Mouse (Mus musculus) frontal cortex, adult 2 months (tissue): ENCODE measurements at regions not wholly inside any gene's neighbourhood (a gene's known extent, or its start where the extent isn't known, plus 50 kb on each side); places are given as distances from the start of the nearest gene placed in this dataset.

Source experiments
- DNase-seq, 2 experiments: peaks; one replicate each; pipeline ENCODE4 v3.0.0; 2022; ENCODE audit warnings: low spot score in 1 of 2; ENCODE audit errors: extremely low spot score in 1 of 2

GRCm38 (mm10) chr3:148462791-148463190 is 527.6 kb downstream of the Adgrl2 start:
- DNase-seq = peak in 1 of 2 experiments; percentile 26

GRCm38 (mm10) chr3:148448888-148449287 is 541.5 kb downstream of the Adgrl2 start:
- DNase-seq = no peak

- no peak for DNase-seq
Measured at GRCm38 (mm10) chr3:148448465-148448864, 541.9 kb downstream of the Adgrl2 start.

- DNase-seq = no peak
Measured at GRCm38 (mm10) chr3:148446845-148447244, 543.5 kb downstream of the Adgrl2 start.

- DNase-seq = no peak
Measured at GRCm38 (mm10) chr3:148443012-148443411, 547.3 kb downstream of the Adgrl2 start.

- DNase-seq = no peak
Measured at GRCm38 (mm10) chr3:148434033-148434432, 556.3 kb downstream of the Adgrl2 start.

GRCm38 (mm10) chr3:148429012-148429865 is 561.1 kb downstream of the Adgrl2 start:
- peak in 1 of 2 experiments; percentile 7 for DNase-seq

GRCm38 (mm10) chr3:148424089-148424488 is 566.3 kb downstream of the Adgrl2 start:
- DNase-seq = no peak

- DNase-seq = no peak
Measured at GRCm38 (mm10) chr3:148423383-148423782, 567.0 kb downstream of the Adgrl2 start.

GRCm38 (mm10) chr3:148422720-148423119 is 567.6 kb downstream of the Adgrl2 start:
- DNase-seq = no peak

- no peak for DNase-seq
Measured at GRCm38 (mm10) chr3:148422205-148422604, 568.1 kb downstream of the Adgrl2 start.

- no peak for DNase-seq
Measured at GRCm38 (mm10) chr3:148420303-148420702, 570.1 kb downstream of the Adgrl2 start.

- no peak for DNase-seq
Measured at GRCm38 (mm10) chr3:148419462-148420074, 570.8 kb downstream of the Adgrl2 start.

- no peak for DNase-seq
Measured at GRCm38 (mm10) chr3:148418067-148418466, 572.3 kb downstream of the Adgrl2 start.

GRCm38 (mm10) chr3:148415443-148415842 is 574.9 kb downstream of the Adgrl2 start:
- no peak for DNase-seq

GRCm38 (mm10) chr3:148413027-148413426 is 577.3 kb downstream of the Adgrl2 start:
- no peak for DNase-seq

- DNase-seq = no peak
Measured at GRCm38 (mm10) chr3:148412191-148412590, 578.2 kb downstream of the Adgrl2 start.

- DNase-seq = no peak
Measured at GRCm38 (mm10) chr3:148398349-148398748, 592.0 kb downstream of the Adgrl2 start.

GRCm38 (mm10) chr3:148387550-148387949 is 602.8 kb downstream of the Adgrl2 start:
- DNase-seq = no peak

GRCm38 (mm10) chr3:148385712-148386111 is 604.6 kb downstream of the Adgrl2 start:
- DNase-seq = no peak

GRCm38 (mm10) chr3:148381057-148381456 is 609.3 kb downstream of the Adgrl2 start:
- DNase-seq = no peak

- no peak for DNase-seq
Measured at GRCm38 (mm10) chr3:148363331-148363730, 627.0 kb downstream of the Adgrl2 start.
